Mouse (Mus musculus) bone marrow, adult 2 months (tissue): Measurements from ENCODE around the gene Fignl2. TPM values are rescaled to one million over a fixed set of nuclear protein-coding genes. Genes with fewer than 3 reads are reported as not detected.

Source experiments
- H3K27ac ChIP-seq: fragments of 200-500 bp; 2 replicates; pipeline ENCODE4 v1.5.1; 2012; ENCODE audit warnings: low read depth, mild to moderate bottlenecking, control low read depth, inconsistent platforms, low read length; ENCODE audit not compliant: control insufficient read depth, poor library complexity, insufficient read depth
- H3K4me1 ChIP-seq: fragments of 200-500 bp; 2 replicates; pipeline ENCODE4 v1.6.1; 2011; ENCODE audit warnings: low read length; ENCODE audit not compliant: control insufficient read depth, insufficient read depth
- H3K4me3 ChIP-seq: fragments of 200-500 bp; replicated peaks from 2 replicates; pipeline ENCODE3; 2011; ENCODE audit warnings: mild to moderate bottlenecking, low read depth, low read length, control low read depth; ENCODE audit not compliant: control insufficient read depth
- CTCF ChIP-seq: fragments of 200-500 bp; IDR thresholded peaks from 2 replicates; pipeline ENCODE4 v1.5.1; 2011; ENCODE audit warnings: low read length, control low read depth; ENCODE audit not compliant: control insufficient read depth, insufficient read depth
- POLR2A ChIP-seq: fragments of 200-500 bp; IDR thresholded peaks from 2 replicates; pipeline ENCODE4 v1.6.1; 2011; ENCODE audit warnings: low read depth, mild to moderate bottlenecking, control low read depth, low read length, borderline replicate concordance; ENCODE audit not compliant: control insufficient read depth
- WGBS: fragments of 180-500 bp; shearing (Covaris S2); methylation state at CpG from one replicate; pipeline ENCODE4 v1.1.7; 2018; 5-methylcytosine and 5-hydroxymethylcytosine counted together
- polyA plus RNA-seq: library from polyadenylated mRNA; stranded (reverse); fragments of >200 nt; gene quantifications from 2 replicates; pipeline ENCODE4 v1.2.4, GENCODE M21; 2011; ENCODE audit warnings: low replicate concordance; ENCODE audit not compliant: missing spikeins, insufficient read depth, insufficient read length

Gene Fignl2
- polyA plus RNA-seq = 0.45 and 1.9 TPM in 2 replicates

GRCm38 (mm10) chr15:101077813-101078730, at the start of gene Fignl2:
Gene Fignl2, minus strand, starts transcription at chr15:101078567.
- 2% methylated on average over 60 of the region's 96 CpGs for WGBS
- no peak for TF ChIP-seq CTCF
- TF ChIP-seq POLR2A = no peak
- peak within 1 kb of the TSS; percentile 34; the same call in 1 of the 2 replicates for H3K27ac ChIP-seq

GRCm38 (mm10) chr15:101126876-101127544, 48.6 kb upstream of the Fignl2 start:
- WGBS = 82% methylated on average over 12 of the region's 12 CpGs
- Histone ChIP-seq H3K27ac (no peak overlapping the region), H3K4me1 (no peaks in the 10 kb centered on the region; the same call in 1 of the 2 replicates), H3K4me3 (no peak overlapping the region)
- TF ChIP-seq POLR2A (no peak), CTCF (no peak)

More at GRCm38 (mm10) chr15:101077813-101078730, at the start of gene Fignl2:
- Histone ChIP-seq H3K4me3 (peak within 1 kb of the TSS; percentile 53), H3K4me1 (no peaks in the 10 kb centered on the region)

- H3K4me1 ChIP-seq = no peaks in the 10 kb centered on the region; the same call in 1 of the 2 replicates
- 86% methylated on average over 6 of the region's 6 CpGs for WGBS
- TF ChIP-seq POLR2A (no peak), CTCF (no peak)
- H3K4me3 ChIP-seq = no peak overlapping the region
- H3K27ac ChIP-seq = no peak overlapping the region
Measured at GRCm38 (mm10) chr15:101125561-101125960, 47.2 kb upstream of the Fignl2 start.

DNA sequence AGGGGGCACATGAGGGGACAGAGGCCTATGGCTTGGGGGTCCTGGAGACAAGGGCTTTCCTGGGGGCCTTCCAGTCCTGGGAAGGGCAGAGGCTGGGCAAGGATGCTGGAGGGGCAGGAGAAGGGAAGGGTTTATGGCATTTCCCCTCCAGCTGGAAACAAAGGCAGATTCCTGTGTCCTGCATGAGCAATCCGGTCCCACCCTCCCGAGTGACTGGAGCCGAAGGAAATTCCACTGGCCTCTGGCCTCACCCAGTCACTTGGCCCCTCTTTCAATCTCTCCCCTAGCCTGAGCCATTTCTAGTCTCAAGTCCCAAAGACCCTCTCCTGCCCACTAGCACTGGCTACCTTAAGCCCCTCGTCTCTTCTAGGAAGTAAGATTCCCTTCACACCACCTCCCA, 44.8 kb upstream of the Fignl2 start:
- no peaks in the 10 kb centered on the region; the same call in 1 of the 2 replicates for H3K4me1 ChIP-seq
- H3K4me3 ChIP-seq = no peak overlapping the region
- TF ChIP-seq POLR2A (no peak), CTCF (no peak)
- 74% methylated on average over 4 of the region's 4 CpGs for WGBS
- H3K27ac ChIP-seq = no peak overlapping the region

DNA sequence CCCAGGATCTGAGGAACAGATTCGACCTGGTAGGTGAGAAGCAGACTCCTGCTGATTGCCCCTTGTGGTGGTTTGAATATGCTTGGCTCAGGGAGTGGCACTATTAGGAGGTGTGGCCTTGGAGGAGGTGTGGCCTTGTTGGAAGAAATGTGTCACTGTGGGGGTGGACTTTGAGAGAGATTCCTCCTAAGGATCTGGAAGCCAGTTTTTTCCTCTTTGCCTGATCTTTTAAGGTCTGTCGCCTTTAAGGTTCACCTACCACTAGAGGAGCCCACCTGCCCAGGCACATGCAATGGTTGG, 43.9 kb upstream of the Fignl2 start:
- no peak overlapping the region for H3K4me3 ChIP-seq
- WGBS = 55% methylated on average over 2 of the region's 2 CpGs
- no peak for TF ChIP-seq POLR2A
- TF ChIP-seq CTCF = no peak
- no peak overlapping the region for H3K27ac ChIP-seq
- no peaks in the 10 kb centered on the region; the same call in 1 of the 2 replicates for H3K4me1 ChIP-seq

DNA sequence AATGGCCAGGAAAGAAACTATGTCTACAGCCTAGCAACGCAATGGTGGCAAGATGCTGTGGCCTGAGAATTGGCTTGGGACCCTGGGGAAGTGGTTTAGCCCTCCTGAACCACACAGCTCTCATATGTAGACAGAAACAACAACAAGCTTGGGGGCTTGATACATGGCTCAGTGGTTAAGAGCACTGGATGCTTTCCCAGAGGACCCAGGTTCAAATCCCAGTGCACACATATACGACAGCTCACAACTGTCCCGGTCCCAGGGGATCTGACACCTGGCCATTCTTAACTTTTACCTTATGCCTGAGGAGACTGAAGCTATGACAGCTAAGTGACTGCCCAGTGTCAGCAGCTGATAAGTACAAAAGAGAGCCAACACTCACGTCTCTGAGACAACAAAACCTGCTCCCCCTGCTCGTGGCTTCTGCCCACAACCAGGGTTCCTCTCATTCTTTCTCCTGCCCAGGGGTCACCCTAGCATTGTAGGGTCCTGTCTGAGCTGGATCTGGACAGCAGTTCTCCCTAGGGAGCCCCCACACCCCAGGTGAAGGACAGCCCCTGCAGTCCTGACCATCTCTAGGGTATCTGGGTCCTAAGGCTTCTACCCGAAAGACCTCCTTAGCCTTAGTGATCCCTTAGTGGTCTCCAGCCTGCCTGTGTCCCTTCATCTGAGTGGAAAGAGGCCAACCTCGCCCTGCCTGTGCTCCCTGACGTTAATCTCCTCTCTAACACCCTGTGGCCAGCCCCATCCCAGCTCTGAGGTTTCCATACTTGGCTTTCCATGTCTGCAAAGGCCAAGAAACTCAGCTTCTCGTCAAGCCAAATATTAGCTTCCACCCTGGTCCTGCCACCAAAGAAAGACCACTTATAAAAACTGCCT, 43.3 kb upstream of the Fignl2 start:
- Histone ChIP-seq H3K27ac (no peak overlapping the region), H3K4me3 (no peak overlapping the region), H3K4me1 (no peaks in the 10 kb centered on the region; the same call in 1 of the 2 replicates)
- WGBS = 67% methylated on average over 9 of the region's 9 CpGs
- TF ChIP-seq POLR2A (no peak), CTCF (no peak)

- no peak overlapping the region for H3K4me3 ChIP-seq
- WGBS = 69% methylated on average over 14 of the region's 14 CpGs
- TF ChIP-seq CTCF (no peak), POLR2A (no peak)
- no peaks in the 10 kb centered on the region; the same call in 1 of the 2 replicates for H3K4me1 ChIP-seq
- no peak overlapping the region for H3K27ac ChIP-seq
Measured at GRCm38 (mm10) chr15:101118399-101119125, 40.2 kb upstream of the Fignl2 start.
